In genomic region chr1:165762914-165763634, GRCm38 (mm10) we compare ENCODE assay signal across 8 mouse cellular contexts. TPM values are rescaled to one million over a fixed set of nuclear protein-coding genes. Genes with fewer than 3 reads are reported as not detected.
DNase-seq lines count a peak whose midpoint lies in the region; ATAC-seq lines count a peak whose summit lies in the region.

No protein-coding gene starts in this region.

- H3K27ac ChIP-seq in limb, embryonic 13.5 days: no peak overlapping the region

- peak; percentile 25; the same call in 1 of the 2 replicates for ATAC-seq in limb, embryonic 13.5 days (ENCODE audit: low FRiP score, low read depth)
- ATAC-seq in neutrophil, adult 5-6 weeks (ENCODE audit: extremely low read depth, insufficient number of reproducible peaks, low FRiP score, poor library complexity, severe bottlenecking): peak; percentile 30; the same call in 1 of the 2 replicates

- 28% methylated on average over 14 of the region's 14 CpGs for WGBS in limb, embryonic 13.5 days

- peaks cover 11% of the 10 kb centered on the region for H3K9me3 ChIP-seq in erythroblast, embryonic 14.5 days (ENCODE audit: control insufficient read depth, low read length)
- no peaks in the 10 kb centered on the region for H3K9me3 ChIP-seq in limb, embryonic 13.5 days

- H3K4me2 ChIP-seq in limb, embryonic 13.5 days (replicated peaks): peak overlapping the region; percentile 91

- H3K27me3 ChIP-seq in erythroblast, embryonic 14.5 days (ENCODE audit: control insufficient read depth): peaks cover 6% of the 10 kb centered on the region; the same call in 1 of the 2 replicates
- H3K27me3 ChIP-seq in limb, embryonic 13.5 days: peaks cover 19% of the 10 kb centered on the region

- peaks cover 40% of the 10 kb centered on the region for H3K36me3 ChIP-seq in erythroblast, embryonic 14.5 days (ENCODE audit: control insufficient read depth)
- H3K36me3 ChIP-seq in limb, embryonic 13.5 days: no peaks in the 10 kb centered on the region

- H3K4me3 ChIP-seq in erythroblast, embryonic 14.5 days (replicated peaks): peak overlapping the region; percentile 100
- H3K4me3 ChIP-seq in limb, embryonic 13.5 days: peak overlapping the region; percentile 80

- H3K4me1 ChIP-seq in erythroblast, embryonic 14.5 days (ENCODE audit: control insufficient read depth): peaks cover 51% of the 10 kb centered on the region
- H3K4me1 ChIP-seq in limb, embryonic 13.5 days: peaks cover 18% of the 10 kb centered on the region

- DNase-seq in thymus, postnatal 0 days (ENCODE audit: low spot score): peak; percentile 44
- DNase-seq in thymus, postnatal 36 days: no peak
- no peak for DNase-seq in right cerebral cortex, postnatal 4 days
- no peak for DNase-seq in right cerebral cortex, postnatal 36 days (ENCODE audit: low spot score in 2 of 2)
- DNase-seq in adrenal gland, postnatal 10 days: no peak

- H3K9ac ChIP-seq in limb, embryonic 13.5 days: no peak overlapping the region

RNA-seq across cellular contexts. Expression of gene Creg1, which starts 0.5 kb away (rescaled TPM):
- polyA plus RNA-seq in thymus, postnatal 0 days (2015; fragmentation: Nextera tagmentation; extraction: Ambion mirVana): 70.5 and 73.3 TPM in 2 replicates
- polyA plus RNA-seq in erythroblast, embryonic 14.5 days (2012): 49.2 and 54.6 TPM in 2 replicates
- 49.3 and 55.7 TPM in 2 replicates for polyA plus RNA-seq in limb, embryonic 13.5 days (2015; fragmentation: Nextera tagmentation; extraction: Ambion mirVana)
- 78.8 and 92.3 TPM in 2 replicates for total RNA-seq in neutrophil, adult 5-6 weeks (2017)
- 10 to 100 TPM; 51.2 TPM for total RNA-seq in adrenal gland, postnatal 10 days (2021)

RNA-seq across cellular contexts. Expression of gene Cd247, which starts 25.4 kb away (rescaled TPM):
- 282 TPM in 2 replicates for polyA plus RNA-seq in thymus, postnatal 0 days (2015; fragmentation: Nextera tagmentation; extraction: Ambion mirVana)
- 0.03 and 0.05 TPM in 2 replicates for polyA plus RNA-seq in erythroblast, embryonic 14.5 days (2012)
- 0.48 and 0.69 TPM in 2 replicates for polyA plus RNA-seq in limb, embryonic 13.5 days (2015; fragmentation: Nextera tagmentation; extraction: Ambion mirVana)
- total RNA-seq in neutrophil, adult 5-6 weeks (2017): 27.7 and 29.8 TPM in 2 replicates
- total RNA-seq in adrenal gland, postnatal 10 days (2021): 1 to 10 TPM; 3.2 to 4.5 TPM

RNA-seq across cellular contexts. Expression of gene Rcsd1, which starts 53.5 kb away (rescaled TPM):
- polyA plus RNA-seq in thymus, postnatal 0 days (2015; fragmentation: Nextera tagmentation; extraction: Ambion mirVana): 221 and 236 TPM in 2 replicates
- 0.11 and 0.19 TPM in 2 replicates for polyA plus RNA-seq in erythroblast, embryonic 14.5 days (2012)
- 16.2 and 16.3 TPM in 2 replicates for polyA plus RNA-seq in limb, embryonic 13.5 days (2015; fragmentation: Nextera tagmentation; extraction: Ambion mirVana)
- 371 and 393 TPM in 2 replicates for total RNA-seq in neutrophil, adult 5-6 weeks (2017)
- 10 to 100 TPM; 27.8 to 32.6 TPM for total RNA-seq in adrenal gland, postnatal 10 days (2021)

Comparison
In these comparisons a context has a peak if more than half of its experiments do, and no peak if none do; other contexts are left out.
1. RNA of gene Cd247, which starts 25.4 kb away (polyA plus RNA-seq): 282 TPM in thymus, postnatal 0 days; 0.48 to 0.69 TPM in limb, embryonic 13.5 days and 0.03 to 0.05 TPM in erythroblast, embryonic 14.5 days; every median in the first group is over 100 times any median in the second.
2. RNA of gene Rcsd1, which starts 53.5 kb away (polyA plus RNA-seq): 221 to 236 TPM in thymus, postnatal 0 days and 16.2 to 16.3 TPM in limb, embryonic 13.5 days; 0.11 to 0.19 TPM in erythroblast, embryonic 14.5 days; every median in the first group is over 10 times any median in the second.